ENCODE assay signal across 7 mouse cellular contexts in the genomic region with DNA sequence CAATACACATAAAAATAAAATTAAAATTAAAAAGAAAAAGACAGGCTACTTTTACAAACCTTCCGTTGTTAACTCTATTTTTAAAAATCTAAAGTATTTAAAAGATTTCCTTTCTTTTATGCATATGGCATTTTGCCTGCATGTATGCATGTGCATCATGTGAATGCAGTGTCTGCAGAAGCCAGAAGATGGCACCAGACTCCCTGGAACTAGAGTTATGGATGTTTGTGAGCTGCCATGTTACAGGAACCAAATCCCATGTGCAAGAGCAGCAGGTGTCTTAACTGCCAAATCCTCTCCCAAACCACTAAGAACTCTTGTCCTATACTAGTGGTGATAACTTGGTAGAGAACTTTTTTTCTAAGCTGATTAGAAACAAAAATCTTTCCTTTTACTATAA.
DNase-seq lines count a peak whose midpoint lies in the region; ATAC-seq lines count a peak whose summit lies in the region.

No protein-coding gene starts in this region.

- H3K4me1 ChIP-seq in midbrain, embryonic 12.5 days: no peaks in the 10 kb centered on the region
- H3K4me1 ChIP-seq in midbrain, embryonic 13.5 days (replicated peaks): no peaks in the 10 kb centered on the region
- H3K4me1 ChIP-seq in limb, embryonic 11.5 days (ENCODE audit: control insufficient read depth, insufficient read depth, low read length): no peaks in the 10 kb centered on the region

- intact Hi-C loops in heart, postnatal 25 days (cut with DNase I): loop anchor here (2.0 kb wide), 1 partner anchor 300 kb away; no protein-coding TSS in a partner anchor

- DNase-seq in NIH3T3 (ENCODE audit: low read depth): peak; percentile 77
- DNase-seq in c-Kit-positive CD71-negative TER-119-negative erythroid progenitor cells, embryonic 14.5 days (ENCODE audit: low read depth): peak; percentile 29
- DNase-seq in heart, postnatal 25 days (ENCODE audit: low spot score): peak; percentile 4
- DNase-seq in limb, embryonic 11.5 days (ENCODE audit: low spot score): peak; percentile 67
- DNase-seq in right cerebral cortex, adult 2 months (ENCODE audit: low spot score in 2 of 2): peak; percentile 26 to 27

- no peaks in the 10 kb centered on the region for H3K27me3 ChIP-seq in midbrain, embryonic 12.5 days
- no peaks in the 10 kb centered on the region for H3K27me3 ChIP-seq in midbrain, embryonic 13.5 days
- no peaks in the 10 kb centered on the region for H3K27me3 ChIP-seq in limb, embryonic 11.5 days (ENCODE audit: control insufficient read depth, insufficient read depth, low read length)

- 51% methylated on average over 1 of the region's 1 CpGs for WGBS in midbrain, embryonic 12.5 days
- WGBS in midbrain, embryonic 13.5 days: 50% methylated on average over 1 of the region's 1 CpGs
- WGBS in limb, embryonic 11.5 days: 72% methylated on average over 1 of the region's 1 CpGs

- no peaks in the 10 kb centered on the region for H3K36me3 ChIP-seq in midbrain, embryonic 12.5 days
- H3K36me3 ChIP-seq in midbrain, embryonic 13.5 days: no peaks in the 10 kb centered on the region
- H3K36me3 ChIP-seq in limb, embryonic 11.5 days (ENCODE audit: control insufficient read depth, insufficient read depth, low read length): no peaks in the 10 kb centered on the region

- no peak overlapping the region for H3K27ac ChIP-seq in midbrain, embryonic 12.5 days (replicated peaks)
- no peak overlapping the region for H3K27ac ChIP-seq in midbrain, embryonic 13.5 days
- H3K27ac ChIP-seq in limb, embryonic 11.5 days (replicated peaks; ENCODE audit: low read depth, low read length): no peak overlapping the region

- 0 out of 2 replicates have a peak, but pooled peaks have one; percentile 49 for ATAC-seq in midbrain, embryonic 12.5 days (ENCODE audit: low FRiP score, low read depth)
- ATAC-seq in midbrain, embryonic 13.5 days: no peak
- ATAC-seq in limb, embryonic 11.5 days (ENCODE audit: insufficient number of reproducible peaks, low FRiP score, low TSS enrichment, low read depth): peak; percentile 66; the same call in 1 of the 2 replicates

- no peak overlapping the region for H3K9ac ChIP-seq in midbrain, embryonic 12.5 days (replicated peaks)
- H3K9ac ChIP-seq in midbrain, embryonic 13.5 days (replicated peaks): no peak overlapping the region
- H3K9ac ChIP-seq in limb, embryonic 11.5 days (ENCODE audit: low read length): no peak overlapping the region

- H3K9me3 ChIP-seq in midbrain, embryonic 12.5 days: no peaks in the 10 kb centered on the region
- H3K9me3 ChIP-seq in midbrain, embryonic 13.5 days: no peaks in the 10 kb centered on the region
- no peaks in the 10 kb centered on the region for H3K9me3 ChIP-seq in limb, embryonic 11.5 days (ENCODE audit: control insufficient read depth, low read length)

- H3K4me2 ChIP-seq in midbrain, embryonic 12.5 days (replicated peaks): no peak overlapping the region
- H3K4me2 ChIP-seq in midbrain, embryonic 13.5 days (replicated peaks): no peak overlapping the region
- no peak overlapping the region for H3K4me2 ChIP-seq in limb, embryonic 11.5 days (ENCODE audit: low read depth, severe bottlenecking)

- no peak overlapping the region for H3K4me3 ChIP-seq in midbrain, embryonic 12.5 days
- H3K4me3 ChIP-seq in midbrain, embryonic 13.5 days (replicated peaks): no peak overlapping the region
- no peak overlapping the region for H3K4me3 ChIP-seq in limb, embryonic 11.5 days (ENCODE audit: low read depth, low read length)

Comparison
In these comparisons a context has a peak if more than half of its experiments do, and no peak if none do; other contexts are left out.
1. DNase-seq: peak in every context shown above with its lines; median percentile 77 in NIH3T3; 67 in limb, embryonic 11.5 days; 29 in c-Kit-positive CD71-negative TER-119-negative erythroid progenitor cells, embryonic 14.5 days; 26 in right cerebral cortex, adult 2 months; 4 in heart, postnatal 25 days.